Mouse (Mus musculus) heart, adult 11 months (tissue): ENCODE measurements around the gene Inca1.

ENCODE experiments used
- DNase-seq: peaks from one replicate; pipeline ENCODE4 v3.0.0; 2022

The Inca1 gene

GRCm38 (mm10) chr11:70652029-70652883, 47.7 kb downstream of the Inca1 start:
- DNase-seq, result peak; percentile 94

GRCm38 (mm10) chr11:70651391-70651790, 48.6 kb downstream of the Inca1 start:
- peak; percentile 92 for DNase-seq

GRCm38 (mm10) chr11:70650322-70651175, 49.4 kb downstream of the Inca1 start:
- peak; percentile 92 for DNase-seq

GRCm38 (mm10) chr11:70649185-70649734, 50.7 kb downstream of the Inca1 start:
- DNase-seq, result peak; percentile 91

GRCm38 (mm10) chr11:70648512-70648911, 51.4 kb downstream of the Inca1 start:
- DNase-seq, result no peak

- DNase-seq, result peak; percentile 96
These were observed 52.1 kb downstream of the Inca1 start for GRCm38 (mm10) chr11:70647716-70648420.

- DNase-seq, result peak; percentile 100
These were observed 53.0 kb downstream of the Inca1 start, which contains the start of the genes Rnf167 and Slc25a11 for GRCm38 (mm10) chr11:70646691-70647650. Gene Rnf167, plus strand, starts transcription at chr11:70647235. Gene Slc25a11, minus strand, starts transcription at chr11:70647479.

- DNase-seq, result no peak
These were observed 53.7 kb downstream of the Inca1 start for GRCm38 (mm10) chr11:70646259-70646555.

GRCm38 (mm10) chr11:70645461-70646258, 54.3 kb downstream of the Inca1 start:
- DNase-seq, result peak; percentile 96

- peak; percentile 89 for DNase-seq
These were observed 55.3 kb downstream of the Inca1 start for GRCm38 (mm10) chr11:70644564-70645103.

GRCm38 (mm10) chr11:70643051-70643450, 56.9 kb downstream of the Inca1 start:
- peak; percentile 86 for DNase-seq

- DNase-seq, result peak; percentile 87
These were observed 58.7 kb downstream of the Inca1 start for GRCm38 (mm10) chr11:70641241-70641640.

GRCm38 (mm10) chr11:70639976-70640375, 60.0 kb downstream of the Inca1 start:
- DNase-seq, result peak; percentile 92

GRCm38 (mm10) chr11:70638714-70639278, 61.2 kb downstream of the Inca1 start, which contains the start of gene Gp1ba:
Gene Gp1ba, plus strand, starts transcription at chr11:70639122.
- no peak for DNase-seq
